8 mouse cellular contexts compared by ENCODE assay signal in the genomic region with DNA sequence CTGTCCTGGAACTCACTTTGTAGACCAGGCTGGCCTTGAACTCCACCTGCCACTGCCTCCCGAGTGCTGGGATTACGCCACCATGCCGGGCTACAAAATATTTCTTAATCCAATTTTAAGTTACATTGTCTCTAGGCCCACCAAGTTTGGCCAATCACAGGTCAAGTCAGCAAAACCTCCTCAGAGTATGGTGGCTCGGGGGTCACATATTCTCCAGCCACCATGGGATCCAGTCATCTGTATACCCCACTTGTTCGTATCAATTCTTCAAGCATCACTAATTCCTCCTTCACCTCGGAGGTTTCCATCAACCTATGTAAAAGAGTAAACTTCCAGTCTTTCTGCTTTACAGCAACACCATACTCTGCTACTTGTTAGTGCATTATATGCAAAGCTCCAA. TPM values are rescaled to one million over a fixed set of nuclear protein-coding genes. Genes with fewer than 3 reads are reported as not detected.
DNase-seq lines count a peak whose midpoint lies in the region; ATAC-seq and TF ChIP-seq lines count a peak whose summit lies in the region.

No protein-coding gene starts in this region.

- peak overlapping the region; percentile 74 for H3K4me2 ChIP-seq in heart, embryonic 12.5 days
- no peak overlapping the region; the same call in 1 of the 2 replicates for H3K4me2 ChIP-seq in stomach, embryonic 14.5 days (replicated peaks; ENCODE audit: low read depth, low read length)
- no peak overlapping the region for H3K4me2 ChIP-seq in stomach, postnatal 0 days (replicated peaks; ENCODE audit: low read depth)
- H3K4me2 ChIP-seq in limb, embryonic 14.5 days (replicated peaks; ENCODE audit: low read depth, low read length, severe bottlenecking), result no peak overlapping the region
- H3K4me2 ChIP-seq in stomach, embryonic 16.5 days (ENCODE audit: low read depth, low read length), result peak overlapping the region; percentile 69

- 91% methylated on average over 6 of the region's 6 CpGs for WGBS in heart, embryonic 12.5 days
- 95% methylated on average over 6 of the region's 6 CpGs for WGBS in stomach, embryonic 14.5 days
- 93% methylated on average over 6 of the region's 6 CpGs for WGBS in stomach, postnatal 0 days
- 95% methylated on average over 6 of the region's 6 CpGs for WGBS in limb, embryonic 14.5 days
- WGBS in stomach, embryonic 16.5 days, result 90% methylated on average over 6 of the region's 6 CpGs

- H3K4me1 ChIP-seq in heart, embryonic 12.5 days (replicated peaks), result peaks cover 14% of the 10 kb centered on the region
- no peaks in the 10 kb centered on the region for H3K4me1 ChIP-seq in stomach, embryonic 14.5 days (ENCODE audit: control insufficient read depth, insufficient read depth, low read length)
- H3K4me1 ChIP-seq in stomach, postnatal 0 days (replicated peaks; ENCODE audit: control insufficient read depth, insufficient read depth), result no peaks in the 10 kb centered on the region
- peaks cover 8% of the 10 kb centered on the region for H3K4me1 ChIP-seq in limb, embryonic 14.5 days (ENCODE audit: control insufficient read depth, insufficient read depth, low read length)
- no peaks in the 10 kb centered on the region for H3K4me1 ChIP-seq in stomach, embryonic 16.5 days (ENCODE audit: control insufficient read depth, insufficient read depth, low read length)

- no peak for DNase-seq in heart, postnatal 36 days
- no peak for DNase-seq in stomach, postnatal 0 days (ENCODE audit: low spot score)
- DNase-seq in limb, embryonic 14.5 days (ENCODE audit: low spot score), result no peak
- no peak for DNase-seq in urinary bladder, postnatal 36 days (ENCODE audit: low spot score in 2 of 2)

- no peak for TF ChIP-seq EP300 in stomach, postnatal 0 days (optimal IDR thresholded peaks at IDR 0.05)

- no peaks in the 10 kb centered on the region for H3K9me3 ChIP-seq in heart, embryonic 12.5 days (replicated peaks)
- no peaks in the 10 kb centered on the region for H3K9me3 ChIP-seq in stomach, embryonic 14.5 days (ENCODE audit: control insufficient read depth, low read depth, low read length)
- no peaks in the 10 kb centered on the region for H3K9me3 ChIP-seq in stomach, postnatal 0 days (ENCODE audit: control insufficient read depth, low read length)
- H3K9me3 ChIP-seq in limb, embryonic 14.5 days (ENCODE audit: control insufficient read depth, low read length), result no peaks in the 10 kb centered on the region
- H3K9me3 ChIP-seq in stomach, embryonic 16.5 days (replicated peaks; ENCODE audit: control insufficient read depth, low read length), result no peaks in the 10 kb centered on the region

- TF ChIP-seq POLR2A in limb, embryonic 14.5 days (IDR thresholded peaks at IDR 0.05; ENCODE audit: borderline replicate concordance, extremely low read depth, insufficient read depth, insufficient read length), result no peak

- no peak for TF ChIP-seq CTCF in stomach, postnatal 0 days (IDR thresholded peaks at IDR 0.05; ENCODE audit: low read depth)

- ATAC-seq in heart, embryonic 12.5 days (ENCODE audit: insufficient number of reproducible peaks, low FRiP score), result no peak
- no peak for ATAC-seq in stomach, embryonic 14.5 days (ENCODE audit: insufficient number of reproducible peaks, insufficient read depth, low FRiP score, low read depth)
- no peak for ATAC-seq in stomach, postnatal 0 days (ENCODE audit: low FRiP score, low TSS enrichment)
- no peak for ATAC-seq in limb, embryonic 14.5 days (ENCODE audit: low FRiP score, low read depth)
- ATAC-seq in stomach, embryonic 16.5 days (ENCODE audit: insufficient read depth, low FRiP score), result no peak
- ATAC-seq in granulocyte monocyte progenitor cell, adult 5-6 weeks (replicated peaks; ENCODE audit: poor library complexity, severe bottlenecking), result no peak

- H3K27me3 ChIP-seq in heart, embryonic 12.5 days (replicated peaks), result no peaks in the 10 kb centered on the region
- no peaks in the 10 kb centered on the region for H3K27me3 ChIP-seq in stomach, embryonic 14.5 days (ENCODE audit: control insufficient read depth, insufficient read depth, low read length)
- no peaks in the 10 kb centered on the region for H3K27me3 ChIP-seq in stomach, postnatal 0 days (ENCODE audit: control insufficient read depth, insufficient read depth, low read length)
- no peaks in the 10 kb centered on the region for H3K27me3 ChIP-seq in limb, embryonic 14.5 days (ENCODE audit: control insufficient read depth, insufficient read depth, low read length)
- no peaks in the 10 kb centered on the region for H3K27me3 ChIP-seq in stomach, embryonic 16.5 days (ENCODE audit: control insufficient read depth, insufficient read depth, low read length)

- H3K4me3 ChIP-seq in heart, embryonic 12.5 days, result peak overlapping the region; percentile 65
- 0 out of 2 replicates have a peak overlapping the region, but pooled peaks have one; percentile 55 for H3K4me3 ChIP-seq in stomach, embryonic 14.5 days (ENCODE audit: low read depth, low read length)
- no peak overlapping the region for H3K4me3 ChIP-seq in stomach, postnatal 0 days (ENCODE audit: low read depth, low read length)
- peak overlapping the region; percentile 79; the same call in 1 of the 2 replicates for H3K4me3 ChIP-seq in limb, embryonic 14.5 days (replicated peaks; ENCODE audit: low read length)
- H3K4me3 ChIP-seq in stomach, embryonic 16.5 days (replicated peaks; ENCODE audit: low read length), result no peak overlapping the region

- no peak overlapping the region for H3K27ac ChIP-seq in heart, embryonic 12.5 days (ENCODE audit: poor library complexity, severe bottlenecking)
- H3K27ac ChIP-seq in stomach, embryonic 14.5 days (ENCODE audit: low read length), result no peak overlapping the region
- H3K27ac ChIP-seq in stomach, postnatal 0 days (replicated peaks), result no peak overlapping the region
- no peak overlapping the region for H3K27ac ChIP-seq in limb, embryonic 14.5 days (replicated peaks; ENCODE audit: low read depth, low read length)
- no peak overlapping the region for H3K27ac ChIP-seq in stomach, embryonic 16.5 days (ENCODE audit: low read length)

- intact Hi-C loops in heart, postnatal 36 days (cut with DNase I), result no loop called here

- peaks cover 14% of the 10 kb centered on the region for H3K36me3 ChIP-seq in heart, embryonic 12.5 days
- peaks cover 12% of the 10 kb centered on the region for H3K36me3 ChIP-seq in stomach, embryonic 14.5 days (ENCODE audit: control insufficient read depth, insufficient read depth, low read length)
- 0 out of 2 replicates have a peak, but pooled peaks cover 2% of the 10 kb centered on the region for H3K36me3 ChIP-seq in stomach, postnatal 0 days (ENCODE audit: control insufficient read depth, insufficient read depth, low read length)
- peaks cover 14% of the 10 kb centered on the region for H3K36me3 ChIP-seq in limb, embryonic 14.5 days (ENCODE audit: control insufficient read depth, insufficient read depth, low read length)
- no peaks in the 10 kb centered on the region for H3K36me3 ChIP-seq in stomach, embryonic 16.5 days (ENCODE audit: control insufficient read depth, insufficient read depth, low read length)

- H3K9ac ChIP-seq in heart, embryonic 12.5 days, result no peak overlapping the region
- H3K9ac ChIP-seq in stomach, embryonic 14.5 days (replicated peaks; ENCODE audit: low read depth, low read length), result no peak overlapping the region
- H3K9ac ChIP-seq in stomach, postnatal 0 days (ENCODE audit: low read length), result no peak overlapping the region
- no peak overlapping the region for H3K9ac ChIP-seq in limb, embryonic 14.5 days (ENCODE audit: low read depth, low read length, severe bottlenecking)
- no peak overlapping the region for H3K9ac ChIP-seq in stomach, embryonic 16.5 days (ENCODE audit: low read length)

RNA-seq across cellular contexts. Expression of a gene that starts 1.4 kb away (rescaled TPM):
- polyA plus RNA-seq in heart, embryonic 12.5 days (2016; fragmentation: Nextera tagmentation; extraction: Ambion mirVana), result 28.6 and 30.6 TPM in 2 replicates
- total RNA-seq in heart, postnatal 36 days (2021), result 10 to 100 TPM in 1 of 2 experiments, 1 to 10 TPM in 1; 9.7 to 11.9 TPM
- 50.1 and 53.9 TPM in 2 replicates for polyA plus RNA-seq in stomach, embryonic 14.5 days (2014; fragmentation: Nextera tagmentation; extraction: Ambion mirVana)
- 14.4 and 14.5 TPM in 2 replicates for polyA plus RNA-seq in stomach, postnatal 0 days (2015; fragmentation: Nextera tagmentation; extraction: Ambion mirVana)
- 35.8 and 37.0 TPM in 2 replicates for polyA plus RNA-seq in limb, embryonic 14.5 days (2012; rRNA removed)
- 50.8 and 60.5 TPM in 2 replicates for polyA plus RNA-seq in limb, embryonic 14.5 days (2014; fragmentation: Nextera tagmentation; extraction: Ambion mirVana)
- polyA plus RNA-seq in stomach, embryonic 16.5 days (2015; fragmentation: Nextera tagmentation; extraction: Ambion mirVana), result 34.0 and 38.4 TPM in 2 replicates
- total RNA-seq in granulocyte monocyte progenitor cell, adult 5-6 weeks (2014; fragmentation: Nextera tagmentation), result 21.7 and 35.8 TPM in 2 replicates
- total RNA-seq in granulocyte monocyte progenitor cell, adult 5-6 weeks (2017), result 31.0 and 35.4 TPM in 2 replicates

Comparison
In these comparisons a context has a peak if more than half of its experiments do, and no peak if none do; other contexts are left out.
1. H3K4me2 ChIP-seq: peak in heart, embryonic 12.5 days (single experiment) and stomach, embryonic 16.5 days (single experiment); none in stomach, embryonic 14.5 days (single experiment), stomach, postnatal 0 days (single experiment) and limb, embryonic 14.5 days (single experiment).
2. H3K4me3 ChIP-seq: peak in heart, embryonic 12.5 days (single experiment), stomach, embryonic 14.5 days (single experiment) and limb, embryonic 14.5 days (single experiment); none in stomach, postnatal 0 days (single experiment) and stomach, embryonic 16.5 days (single experiment).